Mouse (Mus musculus) lung, embryonic 15.5 days (tissue): Measurements from ENCODE around the gene Morc1. TPM values are rescaled to one million over a fixed set of nuclear protein-coding genes. Genes with fewer than 3 reads are reported as not detected.

ENCODE experiments used
- ATAC-seq: fragments of 200-750 bp; cut with Nextera tagmentation; 2 replicates; pipeline ENCODE4 v1.8.0; 2017; ENCODE audit warnings: moderate number of reproducible peaks, borderline replicate concordance; ENCODE audit not compliant: low FRiP score, low TSS enrichment; ENCODE audit errors: extremely low read depth
- H3K27ac ChIP-seq: fragments of 300-500 bp; sonication (generic); 2 replicates; pipeline ENCODE4 v1.5.1; 2015; ENCODE audit warnings: moderate library complexity, mild to moderate bottlenecking, inconsistent platforms
- H3K27me3 ChIP-seq: fragments of 300-500 bp; sonication (generic); 2 replicates; pipeline ENCODE4 v1.6.1; 2015; ENCODE audit warnings: inconsistent platforms
- H3K36me3 ChIP-seq: fragments of 300-500 bp; sonication (generic); 2 replicates; pipeline ENCODE4 v1.6.1; 2015; ENCODE audit warnings: inconsistent platforms
- H3K4me1 ChIP-seq: fragments of 300-500 bp; sonication (generic); 2 replicates; pipeline ENCODE4 v1.6.1; 2015; ENCODE audit warnings: inconsistent platforms
- H3K4me2 ChIP-seq: fragments of 300-500 bp; sonication (generic); 2 replicates; pipeline ENCODE4 v1.6.1; 2015; ENCODE audit warnings: inconsistent platforms, mild to moderate bottlenecking, moderate library complexity
- H3K4me3 ChIP-seq: fragments of 300-500 bp; sonication (generic); 2 replicates; pipeline ENCODE4 v1.5.1; 2015; ENCODE audit warnings: mild to moderate bottlenecking, inconsistent platforms
- H3K9ac ChIP-seq: fragments of 300-500 bp; sonication (generic); 2 replicates; pipeline ENCODE4 v1.6.1; 2015; ENCODE audit warnings: inconsistent platforms
- H3K9me3 ChIP-seq: fragments of 300-500 bp; sonication (generic); 2 replicates; pipeline ENCODE4 v1.6.1; 2016; ENCODE audit warnings: inconsistent platforms
- WGBS: fragments of 180-500 bp; shearing (Covaris S2); methylation state at CpG from one replicate; pipeline ENCODE4 v1.1.7; 2015; 5-methylcytosine and 5-hydroxymethylcytosine counted together
- polyA plus RNA-seq: library from polyadenylated mRNA; unstranded; fragments of >200 nt; fragmentation: Nextera tagmentation; extraction: Ambion mirVana; gene quantifications from 2 replicates; pipeline ENCODE4 v1.2.1, GENCODE M21; 2015

Gene Morc1
- polyA plus RNA-seq, 1 experiment from 2014 or later: 0.30 TPM

- no peaks in the 10 kb centered on the region for H3K27me3 ChIP-seq
- WGBS: 86% methylated on average over 3 of the region's 3 CpGs
- H3K27ac ChIP-seq: no peak overlapping the region
- H3K9ac ChIP-seq: no peak overlapping the region
- no peak overlapping the region for H3K4me3 ChIP-seq
- ATAC-seq: no peak
- no peaks in the 10 kb centered on the region for H3K9me3 ChIP-seq
- no peaks in the 10 kb centered on the region for H3K36me3 ChIP-seq
- no peak overlapping the region for H3K4me2 ChIP-seq
- H3K4me1 ChIP-seq: peaks cover 7% of the 10 kb centered on the region
Observed at GRCm38 (mm10) chr16:48608224-48608623, 177.2 kb downstream of the Morc1 start.

- no peaks in the 10 kb centered on the region for H3K9me3 ChIP-seq
- H3K27me3 ChIP-seq: no peaks in the 10 kb centered on the region
- no peak overlapping the region for H3K27ac ChIP-seq
- no peak overlapping the region for H3K4me3 ChIP-seq
- no peaks in the 10 kb centered on the region; the same call in 1 of the 2 replicates for H3K4me1 ChIP-seq
- no peaks in the 10 kb centered on the region for H3K36me3 ChIP-seq
- no peak overlapping the region for H3K9ac ChIP-seq
- no peak; the same call in 1 of the 2 replicates for ATAC-seq
- WGBS: 24% methylated on average over 1 of the region's 1 CpGs
- no peak overlapping the region for H3K4me2 ChIP-seq
Observed at GRCm38 (mm10) chr16:48610866-48611265, 179.8 kb downstream of the Morc1 start.

- H3K27ac ChIP-seq: no peak overlapping the region
- H3K4me3 ChIP-seq: no peak overlapping the region
- ATAC-seq: no peak
- WGBS: 80% methylated on average over 2 of the region's 2 CpGs
- no peaks in the 10 kb centered on the region; the same call in 1 of the 2 replicates for H3K4me1 ChIP-seq
- H3K9ac ChIP-seq: no peak overlapping the region
- no peak overlapping the region for H3K4me2 ChIP-seq
- no peaks in the 10 kb centered on the region for H3K9me3 ChIP-seq
- H3K27me3 ChIP-seq: no peaks in the 10 kb centered on the region
- H3K36me3 ChIP-seq: no peaks in the 10 kb centered on the region
Observed at GRCm38 (mm10) chr16:48611436-48611835, 180.4 kb downstream of the Morc1 start.

GRCm38 (mm10) chr16:48613783-48614182, 182.7 kb downstream of the Morc1 start:
- 0 out of 2 replicates have a peak, but pooled peaks have one; percentile 11 for ATAC-seq
- Histone ChIP-seq H3K27ac (no peak overlapping the region), H3K27me3 (no peaks in the 10 kb centered on the region), H3K9ac (no peak overlapping the region), H3K4me1 (no peaks in the 10 kb centered on the region; the same call in 1 of the 2 replicates), H3K36me3 (no peaks in the 10 kb centered on the region), H3K9me3 (no peaks in the 10 kb centered on the region), H3K4me3 (no peak overlapping the region), H3K4me2 (no peak overlapping the region)
- 36% methylated on average over 1 of the region's 1 CpGs for WGBS

GRCm38 (mm10) chr16:48620510-48620909, 189.5 kb downstream of the Morc1 start:
- no peak overlapping the region for H3K9ac ChIP-seq
- ATAC-seq: no peak
- no peaks in the 10 kb centered on the region for H3K27me3 ChIP-seq
- 62% methylated on average over 8 of the region's 8 CpGs for WGBS
- H3K36me3 ChIP-seq: no peaks in the 10 kb centered on the region
- H3K4me3 ChIP-seq: no peak overlapping the region
- no peak overlapping the region for H3K27ac ChIP-seq
- H3K9me3 ChIP-seq: no peaks in the 10 kb centered on the region
- H3K4me2 ChIP-seq: no peak overlapping the region
- H3K4me1 ChIP-seq: no peaks in the 10 kb centered on the region

- Histone ChIP-seq H3K9me3 (no peaks in the 10 kb centered on the region), H3K4me3 (no peak overlapping the region), H3K4me2 (no peak overlapping the region), H3K27me3 (no peaks in the 10 kb centered on the region), H3K27ac (no peak overlapping the region), H3K4me1 (no peaks in the 10 kb centered on the region), H3K36me3 (no peaks in the 10 kb centered on the region), H3K9ac (no peak overlapping the region)
- WGBS: 36% methylated on average over 2 of the region's 2 CpGs
- ATAC-seq: no peak
Observed at GRCm38 (mm10) chr16:48621019-48621418, 190.0 kb downstream of the Morc1 start.

- no peak overlapping the region for H3K4me2 ChIP-seq
- H3K4me3 ChIP-seq: no peak overlapping the region
- WGBS: 74% methylated on average over 1 of the region's 1 CpGs
- H3K9me3 ChIP-seq: no peaks in the 10 kb centered on the region
- H3K36me3 ChIP-seq: no peaks in the 10 kb centered on the region
- no peak overlapping the region for H3K9ac ChIP-seq
- no peak overlapping the region for H3K27ac ChIP-seq
- no peak for ATAC-seq
- H3K4me1 ChIP-seq: no peaks in the 10 kb centered on the region
- H3K27me3 ChIP-seq: no peaks in the 10 kb centered on the region
Observed at GRCm38 (mm10) chr16:48623447-48623846, 192.4 kb downstream of the Morc1 start.

GRCm38 (mm10) chr16:48626186-48626585, 195.1 kb downstream of the Morc1 start:
- WGBS: 51% methylated on average over 3 of the region's 3 CpGs
- no peak overlapping the region for H3K4me2 ChIP-seq
- H3K27ac ChIP-seq: no peak overlapping the region
- ATAC-seq: no peak
- no peaks in the 10 kb centered on the region for H3K27me3 ChIP-seq
- no peak overlapping the region for H3K9ac ChIP-seq
- no peaks in the 10 kb centered on the region for H3K4me1 ChIP-seq
- H3K36me3 ChIP-seq: no peaks in the 10 kb centered on the region
- H3K9me3 ChIP-seq: no peaks in the 10 kb centered on the region
- H3K4me3 ChIP-seq: no peak overlapping the region

- 85% methylated on average over 3 of the region's 3 CpGs for WGBS
- Histone ChIP-seq H3K4me3 (no peak overlapping the region), H3K9ac (no peak overlapping the region), H3K9me3 (no peaks in the 10 kb centered on the region), H3K36me3 (no peaks in the 10 kb centered on the region), H3K4me2 (no peak overlapping the region), H3K27me3 (no peaks in the 10 kb centered on the region), H3K4me1 (no peaks in the 10 kb centered on the region), H3K27ac (no peak overlapping the region)
- no peak for ATAC-seq
Observed at GRCm38 (mm10) chr16:48627296-48627695, 196.3 kb downstream of the Morc1 start.

GRCm38 (mm10) chr16:48629710-48630109, 198.7 kb downstream of the Morc1 start:
- H3K9me3 ChIP-seq: no peaks in the 10 kb centered on the region
- 64% methylated on average over 5 of the region's 5 CpGs for WGBS
- no peak overlapping the region for H3K27ac ChIP-seq
- H3K27me3 ChIP-seq: no peaks in the 10 kb centered on the region
- H3K36me3 ChIP-seq: no peaks in the 10 kb centered on the region
- no peak for ATAC-seq
- H3K9ac ChIP-seq: no peak overlapping the region
- no peak overlapping the region for H3K4me2 ChIP-seq
- H3K4me3 ChIP-seq: no peak overlapping the region
- no peaks in the 10 kb centered on the region for H3K4me1 ChIP-seq

GRCm38 (mm10) chr16:48630466-48630865, 199.4 kb downstream of the Morc1 start:
- no peaks in the 10 kb centered on the region for H3K27me3 ChIP-seq
- no peaks in the 10 kb centered on the region for H3K36me3 ChIP-seq
- 18% methylated on average over 8 of the region's 8 CpGs for WGBS
- no peaks in the 10 kb centered on the region for H3K9me3 ChIP-seq
- no peak for ATAC-seq
- H3K27ac ChIP-seq: no peak overlapping the region
- no peaks in the 10 kb centered on the region for H3K4me1 ChIP-seq
- H3K4me2 ChIP-seq: no peak overlapping the region
- no peak overlapping the region for H3K9ac ChIP-seq
- no peak overlapping the region for H3K4me3 ChIP-seq

GRCm38 (mm10) chr16:48632351-48632750, 201.3 kb downstream of the Morc1 start:
- Histone ChIP-seq H3K4me1 (no peaks in the 10 kb centered on the region), H3K9ac (no peak overlapping the region), H3K4me2 (no peak overlapping the region), H3K4me3 (no peak overlapping the region), H3K9me3 (no peaks in the 10 kb centered on the region), H3K36me3 (no peaks in the 10 kb centered on the region), H3K27ac (no peak overlapping the region), H3K27me3 (no peaks in the 10 kb centered on the region)
- 80% methylated on average over 6 of the region's 6 CpGs for WGBS
- ATAC-seq: no peak

GRCm38 (mm10) chr16:48646246-48646645, 215.2 kb downstream of the Morc1 start:
- Histone ChIP-seq H3K9ac (no peak overlapping the region), H3K27me3 (no peaks in the 10 kb centered on the region), H3K36me3 (no peaks in the 10 kb centered on the region), H3K4me3 (no peak overlapping the region), H3K4me2 (no peak overlapping the region), H3K27ac (no peak overlapping the region), H3K4me1 (no peaks in the 10 kb centered on the region), H3K9me3 (no peaks in the 10 kb centered on the region)
- WGBS: 58% methylated on average over 2 of the region's 2 CpGs
- no peak for ATAC-seq
